Mouse (Mus musculus) C2C12 (cell line): ENCODE results near the gene Dazap1.

ENCODE experiments used
- CEBPB ChIP-seq: IDR thresholded peaks from one replicate; pipeline ENCODE4 v1.6.1; 2011; ENCODE audit warnings: low read depth, mild to moderate bottlenecking, control low read depth, moderate library complexity
- CTCF ChIP-seq: IDR thresholded peaks from one replicate; pipeline ENCODE4 v1.5.1; 2011; ENCODE audit not compliant: control insufficient read depth, insufficient read depth, insufficient read length
- MYOG ChIP-seq: IDR thresholded peaks from one replicate; pipeline ENCODE4 v1.6.1; 2011; ENCODE audit not compliant: control insufficient read depth, insufficient read length; ENCODE audit errors: extremely low read depth

DNA sequence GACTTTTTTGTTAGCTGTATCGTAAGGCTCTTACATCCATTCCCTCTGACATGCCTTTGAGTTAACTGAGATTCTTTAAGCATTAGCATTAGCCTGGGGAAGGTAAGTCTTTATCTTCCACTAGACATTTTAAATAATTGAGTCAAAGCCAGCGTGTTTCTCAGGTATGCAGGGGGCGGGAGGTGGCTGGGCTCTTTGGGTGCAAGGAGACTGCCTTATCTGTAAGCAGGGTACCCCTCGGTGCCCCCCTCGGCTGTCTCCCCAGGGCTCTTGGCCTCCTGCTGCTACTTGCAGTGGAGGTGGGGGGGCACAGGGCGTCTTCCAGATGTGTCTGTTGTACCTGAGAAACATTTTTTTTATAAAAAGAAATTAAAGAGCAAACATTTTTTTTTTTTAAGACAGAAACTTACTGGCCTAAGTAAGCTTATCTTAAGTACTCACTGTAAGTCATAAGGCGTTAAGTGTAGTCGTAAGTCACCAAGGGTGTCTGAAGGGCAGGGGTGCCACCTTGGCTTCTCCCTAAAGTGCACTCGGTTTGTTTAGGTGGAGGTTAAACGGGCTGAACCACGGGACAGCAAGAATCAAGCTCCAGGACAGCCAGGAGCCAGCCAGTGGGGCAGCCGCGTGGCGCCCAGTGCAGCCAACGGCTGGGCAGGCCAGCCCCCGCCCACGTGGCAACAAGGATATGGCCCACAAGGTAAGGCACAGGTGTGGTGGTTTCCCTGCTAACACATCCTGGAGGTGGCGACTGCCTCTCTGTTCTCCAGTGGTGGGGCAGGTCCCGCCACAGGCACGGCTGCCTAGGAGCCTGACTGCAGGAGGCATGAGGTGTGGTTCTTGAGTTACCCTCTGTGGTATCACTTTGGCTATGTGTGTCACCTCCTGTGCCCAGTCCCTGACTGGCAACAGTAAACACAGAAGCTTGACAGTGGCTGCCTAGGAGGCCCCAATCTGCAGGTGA is 21.5 kb downstream of the Dazap1 start:
- TF ChIP-seq CTCF (no peak), MYOG (no peak), CEBPB (no peak)
